Mouse (Mus musculus) neural tube, embryonic 14.5 days (tissue): ENCODE results near the gene Hist1h2bg. TPM values are rescaled to one million over a fixed set of nuclear protein-coding genes. Genes with fewer than 3 reads are reported as not detected.
A peak's percentile ranks its signal among the peaks of the same experiment; 100 is the strongest.

ENCODE experiments used
- ATAC-seq: fragments of 200-750 bp; cut with Nextera tagmentation; 2 replicates; pipeline ENCODE4 v1.8.0; 2017; ENCODE audit warnings: low read depth, mild to moderate bottlenecking, moderate TSS enrichment, moderate library complexity
- H3K27ac ChIP-seq: fragments of 300-500 bp; sonication (generic); 2 replicates; pipeline ENCODE4 v1.5.1; 2014; ENCODE audit warnings: low read depth, mild to moderate bottlenecking, control low read depth, low read length, moderate library complexity, mixed read lengths
- H3K27me3 ChIP-seq: fragments of 300-500 bp; sonication (generic); 2 replicates; pipeline ENCODE4 v1.6.1; 2014; ENCODE audit warnings: low read length; ENCODE audit not compliant: control insufficient read depth, insufficient read depth
- H3K36me3 ChIP-seq: fragments of 300-500 bp; sonication (generic); 2 replicates; pipeline ENCODE4 v1.6.1; 2014; ENCODE audit warnings: low read length, mixed read lengths; ENCODE audit not compliant: control insufficient read depth, insufficient read depth
- H3K4me1 ChIP-seq: fragments of 300-500 bp; sonication (generic); 2 replicates; pipeline ENCODE4 v1.6.1; 2014; ENCODE audit warnings: low read length; ENCODE audit not compliant: control insufficient read depth, insufficient read depth
- H3K4me2 ChIP-seq: fragments of 300-500 bp; sonication (generic); 2 replicates; pipeline ENCODE4 v1.6.1; 2014; ENCODE audit warnings: mild to moderate bottlenecking, low read depth, low read length, control low read depth
- H3K4me3 ChIP-seq: fragments of 300-500 bp; sonication (generic); 2 replicates; pipeline ENCODE4 v1.5.1; 2014; ENCODE audit warnings: low read depth, low read length, control low read depth, mixed read lengths
- H3K9ac ChIP-seq: fragments of 300-500 bp; sonication (generic); replicated peaks from 2 replicates; pipeline ENCODE4 v1.6.1; 2014; ENCODE audit warnings: low read depth, mild to moderate bottlenecking, control low read depth, low read length, mixed read lengths
- H3K9me3 ChIP-seq: fragments of 300-500 bp; sonication (generic); 2 replicates; pipeline ENCODE4 v1.6.1; 2016; ENCODE audit warnings: low read length; ENCODE audit not compliant: control insufficient read depth
- WGBS: fragments of 180-500 bp; shearing (Covaris S2); extraction: QIAGEN DNeasy Blood & Tissue Kit; methylation state at CpG from one replicate; pipeline ENCODE4 v1.1.7; 2014; 5-methylcytosine and 5-hydroxymethylcytosine counted together
- polyA plus RNA-seq: library from polyadenylated mRNA; unstranded; fragments of >200 nt; fragmentation: Nextera tagmentation; extraction: Ambion mirVana; gene quantifications from 2 replicates; pipeline ENCODE4 v1.2.1, GENCODE M21; 2014

Hist1h2bg gene
- polyA plus RNA-seq, 1 experiment from 2014 or later: 0.75 TPM

GRCm38 (mm10) chr13:23576351-23576881 lies 5.2 kb downstream of the Hist1h2bg start:
- H3K27ac ChIP-seq: no peak overlapping the region
- peak overlapping the region; percentile 46 for H3K9ac ChIP-seq
- 7% methylated on average over 7 of the region's 7 CpGs for WGBS
- no peaks in the 10 kb centered on the region for H3K27me3 ChIP-seq
- peak overlapping the region; percentile 32 for H3K4me3 ChIP-seq
- no peaks in the 10 kb centered on the region for H3K36me3 ChIP-seq
- peak overlapping the region; percentile 62 for H3K4me2 ChIP-seq
- no peaks in the 10 kb centered on the region for H3K9me3 ChIP-seq
- peaks cover 32% of the 10 kb centered on the region for H3K4me1 ChIP-seq
- no peak for ATAC-seq

DNA sequence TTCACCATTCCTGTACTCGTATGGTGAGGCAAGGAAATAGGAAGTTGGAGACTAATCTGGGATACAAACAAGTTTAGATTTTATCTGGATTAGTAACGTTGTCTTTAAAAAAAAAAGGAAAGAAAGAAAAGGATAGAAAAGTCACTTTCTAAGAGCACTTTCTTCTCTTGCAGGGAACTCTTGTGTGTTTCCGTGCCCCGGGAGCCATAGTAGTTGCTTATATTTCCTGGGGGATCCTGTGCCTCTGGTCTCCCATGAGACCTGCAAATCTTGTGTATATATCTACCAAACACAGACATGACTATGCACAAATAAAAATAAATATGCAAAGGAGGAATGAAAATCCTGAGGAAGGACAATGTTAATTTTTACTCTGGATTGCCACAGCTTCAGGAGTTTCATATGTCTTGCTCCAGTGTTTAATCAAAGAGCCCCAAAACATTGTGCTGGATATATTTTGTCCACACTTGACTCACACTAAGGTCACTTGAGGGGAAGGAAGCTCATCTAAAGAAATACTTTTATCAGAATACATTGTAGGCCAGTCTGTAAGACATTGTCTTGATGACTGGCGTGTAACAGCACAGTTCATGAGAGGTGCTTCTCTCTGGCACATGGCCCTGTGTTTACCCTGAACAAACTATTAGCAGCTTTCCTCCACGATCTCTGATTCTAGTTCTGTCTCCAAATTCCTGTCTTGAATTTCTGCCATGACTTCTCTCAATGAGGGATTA lies 5.9 kb downstream of the Hist1h2bg start:
- Histone ChIP-seq H3K36me3 (no peaks in the 10 kb centered on the region), H3K9me3 (no peaks in the 10 kb centered on the region), H3K27ac (no peak overlapping the region), H3K4me2 (peak overlapping the region; percentile 62; the same call in 1 of the 2 replicates), H3K9ac (no peak overlapping the region), H3K4me3 (peak overlapping the region; percentile 32; the same call in 1 of the 2 replicates), H3K27me3 (no peaks in the 10 kb centered on the region), H3K4me1 (peaks cover 33% of the 10 kb centered on the region)
- 59% methylated on average over 6 of the region's 6 CpGs for WGBS
- ATAC-seq: no peak

DNA sequence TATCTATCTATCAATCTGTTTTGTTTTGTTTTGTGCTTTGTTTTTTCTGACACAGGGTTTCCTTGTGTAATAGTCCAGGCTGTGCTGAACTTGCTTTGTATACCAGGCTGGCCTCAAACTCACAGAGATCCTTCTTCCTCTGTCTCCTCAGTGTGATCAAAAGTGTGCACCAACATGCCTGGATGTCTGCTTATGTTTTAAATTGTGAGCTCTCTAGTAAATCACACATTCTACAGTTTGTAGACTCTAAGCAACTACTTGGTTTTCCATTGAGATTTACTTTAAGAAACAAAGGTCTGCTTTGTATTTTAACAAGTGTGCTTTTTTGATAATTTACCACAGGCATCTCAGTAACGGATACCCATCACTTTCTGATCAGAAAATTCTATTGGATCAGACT lies 6.6 kb downstream of the Hist1h2bg start:
- WGBS: 95% methylated on average over 1 of the region's 1 CpGs
- Histone ChIP-seq H3K9me3 (no peaks in the 10 kb centered on the region), H3K27me3 (no peaks in the 10 kb centered on the region), H3K4me2 (no peak overlapping the region), H3K9ac (no peak overlapping the region), H3K27ac (no peak overlapping the region), H3K4me1 (peaks cover 31% of the 10 kb centered on the region), H3K4me3 (no peak overlapping the region), H3K36me3 (no peaks in the 10 kb centered on the region)
- no peak for ATAC-seq

- WGBS: under 1% methylated on average over 43 of the region's 43 CpGs
- peak; percentile 92 for ATAC-seq
- Histone ChIP-seq H3K27ac (peak within 1 kb of the TSS; percentile 41), H3K9me3 (no peaks in the 10 kb centered on the region), H3K9ac (peak within 1 kb of the TSS; percentile 52), H3K4me2 (peak within 1 kb of the TSS; percentile 92), H3K4me3 (peak within 1 kb of the TSS; percentile 43), H3K4me1 (peaks cover 26% of the 10 kb centered on the region), H3K27me3 (no peaks in the 10 kb centered on the region), H3K36me3 (no peaks in the 10 kb centered on the region)
Measured at GRCm38 (mm10) chr13:23581408-23582218, 10.4 kb downstream of the Hist1h2bg start, which contains the start of gene Hist1h4d. Gene Hist1h4d, plus strand, starts transcription at chr13:23581598.

DNA sequence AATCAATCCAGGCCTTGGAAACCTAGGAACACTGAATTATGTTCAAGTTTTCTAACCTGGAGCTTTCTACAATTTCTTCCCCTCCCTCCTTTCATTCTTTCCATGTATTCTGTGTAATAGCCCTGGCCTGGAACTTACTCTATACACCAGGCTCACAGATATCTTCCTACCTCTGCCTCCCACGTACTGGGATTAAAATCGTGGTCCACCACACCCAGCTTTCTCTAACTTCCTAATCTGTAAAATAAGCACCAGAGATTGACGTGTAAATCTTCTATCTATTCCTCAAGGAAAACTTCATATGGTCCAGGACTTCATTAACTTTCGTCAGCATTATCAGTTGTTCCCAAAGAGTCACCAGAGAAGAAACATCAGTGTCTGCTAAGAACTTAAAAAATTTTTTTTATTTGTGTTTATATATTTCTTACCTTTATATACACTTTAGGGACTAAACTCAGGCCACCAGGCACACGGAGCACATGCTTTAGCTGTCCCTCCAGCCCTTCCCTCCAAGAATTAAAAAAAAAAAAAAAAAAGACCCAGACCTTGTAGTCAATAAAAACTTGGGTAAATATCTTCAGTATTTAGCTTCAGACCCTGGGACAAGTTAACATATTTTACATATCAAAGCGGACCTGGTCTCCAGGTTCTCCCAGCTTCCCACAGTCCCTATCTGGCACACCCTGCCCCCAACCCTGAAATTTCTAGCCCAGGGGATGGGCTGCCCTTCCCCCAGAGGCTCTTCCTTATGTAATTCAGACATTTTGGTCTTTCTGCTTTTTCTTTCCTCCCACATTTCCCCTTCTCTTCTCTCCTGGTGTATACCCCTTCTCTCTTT lies 11.2 kb downstream of the Hist1h2bg start:
- 5% methylated on average over 6 of the region's 6 CpGs for WGBS
- peak overlapping the region; percentile 41 for H3K27ac ChIP-seq

GRCm38 (mm10) chr13:23583387-23584068 lies 12.3 kb downstream of the Hist1h2bg start:
- ATAC-seq: no peak
- no peak overlapping the region for H3K4me2 ChIP-seq
- no peaks in the 10 kb centered on the region for H3K9me3 ChIP-seq
- H3K4me3 ChIP-seq: no peak overlapping the region
- H3K36me3 ChIP-seq: no peaks in the 10 kb centered on the region
- no peak overlapping the region for H3K9ac ChIP-seq
- no peak overlapping the region for H3K27ac ChIP-seq
- peaks cover 23% of the 10 kb centered on the region for H3K4me1 ChIP-seq
- no peaks in the 10 kb centered on the region for H3K27me3 ChIP-seq

More for the DNA sequence above, 11.2 kb downstream of the Hist1h2bg start:
- Histone ChIP-seq H3K36me3 (no peaks in the 10 kb centered on the region), H3K9ac (peak overlapping the region; percentile 52), H3K9me3 (no peaks in the 10 kb centered on the region), H3K27me3 (no peaks in the 10 kb centered on the region), H3K4me1 (peaks cover 23% of the 10 kb centered on the region), H3K4me3 (peak overlapping the region; percentile 43), H3K4me2 (peak overlapping the region; percentile 92)
- ATAC-seq: no peak

- H3K27me3 ChIP-seq: no peaks in the 10 kb centered on the region
- peak overlapping the region; percentile 72; the same call in 1 of the 2 replicates for H3K9ac ChIP-seq
- H3K4me2 ChIP-seq: peak overlapping the region; percentile 92
- H3K4me1 ChIP-seq: peaks cover 23% of the 10 kb centered on the region
- no peak for ATAC-seq
- H3K9me3 ChIP-seq: no peaks in the 10 kb centered on the region
- H3K4me3 ChIP-seq: peak overlapping the region; percentile 46
- H3K27ac ChIP-seq: peak overlapping the region; percentile 92; the same call in 1 of the 2 replicates
- no peaks in the 10 kb centered on the region for H3K36me3 ChIP-seq
Measured at GRCm38 (mm10) chr13:23584331-23584730, 13.1 kb downstream of the Hist1h2bg start.

DNA sequence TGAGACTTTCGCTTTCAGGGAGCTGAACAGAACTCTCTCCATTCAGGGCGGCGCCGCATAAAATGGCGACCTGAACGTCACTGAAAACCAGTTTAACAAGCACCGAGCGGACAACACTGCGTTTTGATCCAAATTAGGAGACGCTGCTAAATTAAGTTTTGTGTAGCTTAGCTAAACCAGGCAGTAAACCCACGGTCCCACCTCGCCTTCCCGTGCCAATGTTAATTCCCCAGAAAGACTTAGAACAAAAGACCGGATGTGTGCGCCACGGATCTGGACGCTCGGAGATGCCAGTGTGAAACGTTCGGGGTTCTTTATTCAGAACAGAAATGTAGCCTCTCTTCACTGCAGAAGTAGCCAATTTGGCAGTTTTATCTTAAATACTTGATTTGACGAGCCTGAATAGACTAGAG lies 13.8 kb downstream of the Hist1h2bg start:
- ATAC-seq: no peak
- under 1% methylated on average over 21 of the region's 21 CpGs for WGBS
- Histone ChIP-seq H3K9ac (peak overlapping the region; percentile 72), H3K27ac (peak overlapping the region; percentile 92), H3K4me1 (peaks cover 23% of the 10 kb centered on the region), H3K9me3 (no peaks in the 10 kb centered on the region), H3K4me2 (peak overlapping the region; percentile 92), H3K36me3 (no peaks in the 10 kb centered on the region), H3K4me3 (peak overlapping the region; percentile 46), H3K27me3 (no peaks in the 10 kb centered on the region)
